Mouse (Mus musculus): Measurements from ENCODE around the gene Impdh2. TPM values are rescaled to one million over a fixed set of nuclear protein-coding genes. Genes with fewer than 3 reads are reported as not detected.
A peak's percentile ranks its signal among the peaks of the same experiment; 100 is the strongest.

The Impdh2 gene
- total RNA-seq, 2 experiments from 2014 or later = 290 to 372 TPM

- peak; percentile 45 for ATAC-seq (replicated peaks; ENCODE audit: poor library complexity)
Observed at GRCm38 (mm10) chr9:108569381-108570206, 9.5 kb downstream of the Impdh2 start, which contains the start of gene Dalrd3. Gene Dalrd3, plus strand, starts transcription at chr9:108569886.

- peak; percentile 29 for ATAC-seq (replicated peaks; ENCODE audit: poor library complexity)
Observed at GRCm38 (mm10) chr9:108570207-108570896, 10.3 kb downstream of the Impdh2 start.

- ATAC-seq (replicated peaks; ENCODE audit: poor library complexity) = no peak
Observed at GRCm38 (mm10) chr9:108571401-108571973, 11.4 kb downstream of the Impdh2 start.

- no peak for ATAC-seq (replicated peaks; ENCODE audit: poor library complexity)
Observed at GRCm38 (mm10) chr9:108572321-108572720, 12.2 kb downstream of the Impdh2 start.

- ATAC-seq (replicated peaks; ENCODE audit: poor library complexity) = peak; percentile 20; the same call in 1 of the 2 replicates
Observed at GRCm38 (mm10) chr9:108573774-108574690, 13.9 kb downstream of the Impdh2 start.

GRCm38 (mm10) chr9:108574921-108575320 is 14.8 kb downstream of the Impdh2 start:
- ATAC-seq (replicated peaks; ENCODE audit: poor library complexity) = no peak

- no peak for ATAC-seq (replicated peaks; ENCODE audit: poor library complexity)
Observed at GRCm38 (mm10) chr9:108575321-108576297, 15.5 kb downstream of the Impdh2 start.

- no peak for ATAC-seq (replicated peaks; ENCODE audit: poor library complexity)
Observed at GRCm38 (mm10) chr9:108577025-108577424, 16.9 kb downstream of the Impdh2 start.

GRCm38 (mm10) chr9:108577934-108578544 is 18.0 kb downstream of the Impdh2 start:
- peak; percentile 25 for ATAC-seq (replicated peaks; ENCODE audit: poor library complexity)

- peak; percentile 91 for ATAC-seq (replicated peaks; ENCODE audit: poor library complexity)
Observed at GRCm38 (mm10) chr9:108578545-108579343, 18.7 kb downstream of the Impdh2 start, which contains the start of gene Wdr6. Gene Wdr6, minus strand, starts transcription at chr9:108578739.

- no peak for ATAC-seq (replicated peaks; ENCODE audit: poor library complexity)
Observed at GRCm38 (mm10) chr9:108579344-108579690, 19.2 kb downstream of the Impdh2 start.

GRCm38 (mm10) chr9:108587571-108588180 is 27.6 kb downstream of the Impdh2 start:
- no peak; the same call in 1 of the 2 replicates for ATAC-seq (replicated peaks; ENCODE audit: poor library complexity)

GRCm38 (mm10) chr9:108589229-108589628 is 29.1 kb downstream of the Impdh2 start:
- ATAC-seq (replicated peaks; ENCODE audit: poor library complexity) = peak; percentile 81

- ATAC-seq (replicated peaks; ENCODE audit: poor library complexity) = no peak
Observed at GRCm38 (mm10) chr9:108591462-108591861, 31.4 kb downstream of the Impdh2 start.

- peak; percentile 38; the same call in 1 of the 2 replicates for ATAC-seq (replicated peaks; ENCODE audit: poor library complexity)
Observed at GRCm38 (mm10) chr9:108594354-108594753, 34.3 kb downstream of the Impdh2 start.

- peak; percentile 88 for ATAC-seq (replicated peaks; ENCODE audit: poor library complexity)
Observed at GRCm38 (mm10) chr9:108596998-108597764, 37.1 kb downstream of the Impdh2 start, which contains the start of gene P4htm. Gene P4htm, minus strand, starts transcription at chr9:108597667.
